Mouse (Mus musculus): Measurements from ENCODE around the gene Pex7. TPM values are rescaled to one million over a fixed set of nuclear protein-coding genes. Genes with fewer than 3 reads are reported as not detected.

The Pex7 gene
- total and polyA plus RNA-seq, 3 experiments, result 15.8 to 22.1 TPM; not detected in 1

DNA sequence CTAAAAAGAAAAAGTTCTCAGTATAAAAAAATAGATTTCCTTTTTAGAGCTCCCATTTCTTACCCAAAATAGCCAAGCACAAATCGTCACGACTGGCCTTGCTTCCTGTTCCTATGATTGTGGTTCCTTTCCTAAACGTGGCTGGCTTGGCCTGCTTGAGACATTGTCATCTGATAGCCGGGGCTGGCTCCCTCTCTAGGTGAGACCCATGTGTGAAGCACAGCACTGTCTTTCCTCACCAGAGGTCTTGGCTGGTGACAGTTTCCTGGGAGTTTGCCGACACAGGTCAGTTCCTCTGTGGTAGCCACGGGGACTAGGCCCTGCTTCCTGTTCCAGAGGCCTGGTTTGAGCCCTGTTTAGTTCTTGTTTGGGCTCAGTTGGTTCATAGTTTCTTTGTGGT is 33.6 kb upstream of the Pex7 start:
- no peak for TF ChIP-seq MYC (IDR thresholded peaks at IDR 0.05; ENCODE audit: low read depth, low read length)
- no peak for TF ChIP-seq NELFE (IDR thresholded peaks at IDR 0.05; ENCODE audit: low read depth, low read length)
- no peak for TF ChIP-seq ZNF384 (IDR thresholded peaks at IDR 0.05; ENCODE audit: low read depth, low read length)
- TF ChIP-seq UBTF (IDR thresholded peaks at IDR 0.05; ENCODE audit: borderline replicate concordance, insufficient read depth, low read depth, low read length), result no peak
- no peak for TF ChIP-seq NRF1 (IDR thresholded peaks at IDR 0.05; ENCODE audit: insufficient read depth, low read depth, low read length, poor library complexity, severe bottlenecking)
- TF ChIP-seq KAT2A (conservative IDR thresholded peaks at IDR 0.05; ENCODE audit: low read depth, low read length), result no peak
- no peak for TF ChIP-seq POLR2AphosphoS5 (IDR thresholded peaks at IDR 0.05; ENCODE audit: borderline replicate concordance, low read depth, low read length)
- no peak for TF ChIP-seq MEF2A (IDR thresholded peaks at IDR 0.05; ENCODE audit: extremely low read depth, insufficient replicate concordance, low read depth, low read length, poor library complexity, severe bottlenecking)
- no peak for TF ChIP-seq CHD1 (IDR thresholded peaks at IDR 0.05; ENCODE audit: low read depth, low read length)
- TF ChIP-seq MAZ (IDR thresholded peaks at IDR 0.05; ENCODE audit: low read depth, low read length), result no peak
- no peak for TF ChIP-seq RCOR1 (IDR thresholded peaks at IDR 0.05; ENCODE audit: low read depth, low read length)
- TF ChIP-seq ZC3H11A (IDR thresholded peaks at IDR 0.05; ENCODE audit: low read depth, low read length), result no peak
- TF ChIP-seq JUND (IDR thresholded peaks at IDR 0.05; ENCODE audit: low read depth, low read length), result no peak
- TF ChIP-seq HCFC1 (IDR thresholded peaks at IDR 0.05; ENCODE audit: low read depth, low read length), result no peak
- TF ChIP-seq EP300 (IDR thresholded peaks at IDR 0.05; ENCODE audit: low read depth in 1 of 2, low read length in 2 of 2), result no peak
- peak; percentile 16 for DNase-seq (ENCODE audit: low read depth, low spot score)
- H3K27me3 ChIP-seq (ENCODE audit: control insufficient read depth in 1 of 2, insufficient read depth in 2 of 2, low read length in 2 of 2), result peaks cover 0 to under 1% of the 10 kb centered on the region in 2 experiments; a peak in 3 of 4 replicates
- no peak overlapping the region for H3K27ac ChIP-seq (ENCODE audit: control insufficient read depth, low read depth, low read length)
- H3K79me2 ChIP-seq (ENCODE audit: control insufficient read depth, insufficient read depth, low read length, poor library complexity), result no peaks in the 10 kb centered on the region
- peaks cover 2 to 23% of the 10 kb centered on the region in 2 experiments for H3K4me1 ChIP-seq (ENCODE audit: control insufficient read depth in 1 of 2, insufficient read depth in 2 of 2, low read length in 2 of 2)
- no peak overlapping the region for H3K4me3 ChIP-seq (ENCODE audit: control insufficient read depth in 1 of 2, insufficient read depth in 1 of 2, low read depth in 2 of 2, low read length in 2 of 2)
- no peak overlapping the region for H3K9ac ChIP-seq (ENCODE audit: control insufficient read depth, low read depth, low read length, poor library complexity, severe bottlenecking)
- no peaks in the 10 kb centered on the region for H3K9me3 ChIP-seq (replicated peaks; ENCODE audit: insufficient read depth, low read length)
- peaks cover 0 to 13% of the 10 kb centered on the region in 2 experiments; a peak in 2 of 4 replicates for H3K36me3 ChIP-seq (ENCODE audit: control insufficient read depth in 1 of 2, insufficient read depth in 2 of 2, low read length in 2 of 2)

DNA sequence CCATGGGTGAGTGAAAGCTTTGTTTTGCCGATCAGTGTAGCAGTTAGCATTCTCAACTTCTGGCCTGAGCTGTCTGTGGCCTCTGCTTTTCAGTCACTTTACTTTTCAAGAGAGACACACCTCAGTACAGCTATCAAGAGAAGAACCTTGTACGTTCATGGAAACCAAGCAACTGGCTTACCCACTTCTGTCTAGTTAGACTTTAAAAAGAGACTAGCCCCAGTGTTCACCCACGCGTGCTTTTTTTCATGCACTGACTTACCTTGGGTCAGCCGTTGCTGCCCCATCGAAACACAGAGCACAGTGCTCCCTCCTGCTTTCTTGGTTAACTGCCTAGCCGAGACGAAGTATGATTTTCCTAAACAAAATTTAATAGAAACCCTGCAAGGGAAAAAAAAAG is 33.1 kb upstream of the Pex7 start:
- Histone ChIP-seq H3K4me3 (ENCODE audit: control insufficient read depth in 1 of 2, insufficient read depth in 1 of 2, low read depth in 2 of 2, low read length in 2 of 2) (no peak overlapping the region), H3K9me3 (replicated peaks; ENCODE audit: insufficient read depth, low read length) (no peaks in the 10 kb centered on the region), H3K27ac (ENCODE audit: control insufficient read depth, low read depth, low read length) (no peak overlapping the region), H3K27me3 (ENCODE audit: control insufficient read depth in 1 of 2, insufficient read depth in 2 of 2, low read length in 2 of 2) (peaks cover 0 to 4% of the 10 kb centered on the region in 2 experiments; a peak in 3 of 4 replicates), H3K4me1 (ENCODE audit: control insufficient read depth in 1 of 2, insufficient read depth in 2 of 2, low read length in 2 of 2) (peaks cover 2 to 23% of the 10 kb centered on the region in 2 experiments), H3K9ac (ENCODE audit: control insufficient read depth, low read depth, low read length, poor library complexity, severe bottlenecking) (no peak overlapping the region), H3K36me3 (ENCODE audit: control insufficient read depth in 1 of 2, insufficient read depth in 2 of 2, low read length in 2 of 2) (peaks cover 0 to 13% of the 10 kb centered on the region in 2 experiments; a peak in 2 of 4 replicates), H3K79me2 (ENCODE audit: control insufficient read depth, insufficient read depth, low read length, poor library complexity) (no peaks in the 10 kb centered on the region)
- TF ChIP-seq MYC (IDR thresholded peaks at IDR 0.05; ENCODE audit: low read depth, low read length), result no peak
- TF ChIP-seq ZC3H11A (IDR thresholded peaks at IDR 0.05; ENCODE audit: low read depth, low read length), result no peak
- TF ChIP-seq CTCF (IDR thresholded peaks at IDR 0.05 in 2 of 3, conservative IDR thresholded peaks at IDR 0.05 in 1 of 3; ENCODE audit: control insufficient read depth in 1 of 3, insufficient read depth in 1 of 3, low read depth in 2 of 3, low read length in 3 of 3, poor library complexity in 1 of 3, severe bottlenecking in 1 of 3), result no peak
- no peak for TF ChIP-seq GABPA (IDR thresholded peaks at IDR 0.05; ENCODE audit: low read depth, low read length)
- TF ChIP-seq TBP (IDR thresholded peaks at IDR 0.05; ENCODE audit: low read depth, low read length), result no peak
- DNase-seq (ENCODE audit: low read depth, low spot score), result no peak
